Comparison of ENCODE assay signal across 8 mouse cellular contexts in genomic region chr13:81657351-81658052, GRCm38 (mm10). TPM values are rescaled to one million over a fixed set of nuclear protein-coding genes. Genes with fewer than 3 reads are reported as not detected.
DNase-seq lines count a peak whose midpoint lies in the region; ATAC-seq and TF ChIP-seq lines count a peak whose summit lies in the region.

TSS of gene Lysmd3 (plus strand) at chr13:81657663.

- peak within 1 kb of the TSS; percentile 87 for H3K4me3 ChIP-seq in hindbrain, embryonic 10.5 days
- H3K4me3 ChIP-seq in lung, postnatal 0 days (ENCODE audit: low read depth, low read length), result peak within 1 kb of the TSS; percentile 86

- no peak for TF ChIP-seq EP300 in lung, postnatal 0 days (IDR thresholded peaks at IDR 0.05)

- no peaks in the 10 kb centered on the region for H3K9me3 ChIP-seq in hindbrain, embryonic 10.5 days
- H3K9me3 ChIP-seq in lung, postnatal 0 days (ENCODE audit: low read length), result no peaks in the 10 kb centered on the region

- peak; percentile 94 for ATAC-seq in frontal cortex, adult (ENCODE audit: low TSS enrichment)
- ATAC-seq in lung, postnatal 0 days, result peak; percentile 100

- H3K27ac ChIP-seq in hindbrain, embryonic 10.5 days, result peak within 1 kb of the TSS; percentile 95
- H3K27ac ChIP-seq in lung, postnatal 0 days (ENCODE audit: low read length), result peak within 1 kb of the TSS; percentile 92

- TF ChIP-seq CTCF in lung, postnatal 0 days (IDR thresholded peaks at IDR 0.05), result no peak; the same call in none of the 2 replicates

- peak within 1 kb of the TSS; percentile 73 for H3K4me2 ChIP-seq in lung, postnatal 0 days (replicated peaks; ENCODE audit: low read depth, low read length)

- H3K36me3 ChIP-seq in hindbrain, embryonic 10.5 days, result peaks cover 17% of the 10 kb centered on the region
- no peaks in the 10 kb centered on the region for H3K36me3 ChIP-seq in lung, postnatal 0 days (ENCODE audit: insufficient read depth, low read length)

- peak; percentile 84 for DNase-seq in MEL-GATA-1-ER (ENCODE audit: extremely low read depth, low read depth)
- peak; percentile 92 for DNase-seq in cerebellum, adult 8-10 months
- peak; percentile 92 for DNase-seq in hindbrain, embryonic 10.5 days (ENCODE audit: low spot score)
- DNase-seq in layer of hippocampus, adult 9-11 months, result peak; percentile 92
- DNase-seq in lung, postnatal 0 days (ENCODE audit: low spot score), result peak; percentile 97
- peak; percentile 86 for DNase-seq in ovary, postnatal 14 days (ENCODE audit: low spot score)
- peak; percentile 94 for DNase-seq in thymus, postnatal 14 days

- H3K27me3 ChIP-seq in hindbrain, embryonic 10.5 days (ENCODE audit: insufficient read depth, poor library complexity, severe bottlenecking), result no peaks in the 10 kb centered on the region
- no peaks in the 10 kb centered on the region for H3K27me3 ChIP-seq in lung, postnatal 0 days (replicated peaks; ENCODE audit: insufficient read depth, low read length)

- under 1% methylated on average over 73 of the region's 73 CpGs for WGBS in hindbrain, embryonic 10.5 days
- under 1% methylated on average over 72 of the region's 73 CpGs for WGBS in lung, postnatal 0 days

- peak within 1 kb of the TSS; percentile 81 for H3K9ac ChIP-seq in lung, postnatal 0 days (replicated peaks; ENCODE audit: low read depth)

- H3K4me1 ChIP-seq in hindbrain, embryonic 10.5 days (replicated peaks), result peaks cover 30% of the 10 kb centered on the region
- H3K4me1 ChIP-seq in lung, postnatal 0 days (ENCODE audit: insufficient read depth, low read depth, low read length), result peaks cover 2% of the 10 kb centered on the region; the same call in 1 of the 2 replicates

RNA-seq across cellular contexts. Expression of gene Lysmd3, which starts in this region (rescaled TPM):
- polyA plus RNA-seq in hindbrain, embryonic 10.5 days (2016; fragmentation: Nextera tagmentation; extraction: Ambion mirVana), result 23.1 and 25.9 TPM in 2 replicates
- 19.3 and 20.0 TPM in 2 replicates for polyA plus RNA-seq in lung, postnatal 0 days (2015; fragmentation: Nextera tagmentation; extraction: Ambion mirVana)

Comparison
In these comparisons a context has a peak if more than half of its experiments do, and no peak if none do; other contexts are left out.
1. Peak in every context shown above with its lines: DNase-seq, ATAC-seq, H3K4me3 ChIP-seq and H3K27ac ChIP-seq.